Mouse (Mus musculus) MEL (cell line): ENCODE results near the gene Ccdc34. TPM values are rescaled to one million over a fixed set of nuclear protein-coding genes. Genes with fewer than 3 reads are reported as not detected.

Experiments
- DNase-seq: peaks from one replicate; pipeline ENCODE4 v3.0.0; 2011; ENCODE audit warnings: low read depth, low spot score
- H3K27ac ChIP-seq: 2 replicates; pipeline ENCODE4 v1.5.1; 2012; ENCODE audit warnings: low read depth, mild to moderate bottlenecking, control low read depth, low read length, moderate library complexity; ENCODE audit not compliant: control insufficient read depth
- H3K27me3 ChIP-seq, 2 experiments: fragments of 150-350 bp in 1 of 2; sonication (generic) in 1 of 2; 2 replicates each; pipeline ENCODE4 v1.6.1; 2012; ENCODE audit warnings: low read length in 2 of 2, mild to moderate bottlenecking in 2 of 2, improper control_type of control experiment in 1 of 2, moderate library complexity in 1 of 2; ENCODE audit not compliant: insufficient read depth in 2 of 2, control insufficient read depth in 1 of 2
- H3K36me3 ChIP-seq, 2 experiments: 2 replicates each; pipeline ENCODE4 v1.6.1; 2012 to 2014; ENCODE audit warnings: low read length in 2 of 2, improper control_type of control experiment in 1 of 2, inconsistent platforms in 1 of 2, mild to moderate bottlenecking in 1 of 2; ENCODE audit not compliant: insufficient read depth in 2 of 2, control insufficient read depth in 1 of 2
- H3K4me1 ChIP-seq, 2 experiments: fragments of 150-350 bp in 1 of 2; sonication (generic) in 1 of 2; 2 replicates each; pipeline ENCODE4 v1.6.1; 2012; ENCODE audit warnings: low read length in 2 of 2, improper control_type of control experiment in 1 of 2, mild to moderate bottlenecking in 1 of 2; ENCODE audit not compliant: insufficient read depth in 2 of 2, control insufficient read depth in 1 of 2
- H3K4me3 ChIP-seq, 2 experiments: fragments of 150-350 bp in 1 of 2; sonication (generic) in 1 of 2; 2 replicates each; pipeline ENCODE4 v1.5.1; 2012; ENCODE audit warnings: low read depth in 2 of 2, low read length in 2 of 2, mild to moderate bottlenecking in 2 of 2, moderate library complexity in 2 of 2, control low read depth in 1 of 2, improper control_type of control experiment in 1 of 2; ENCODE audit not compliant: control insufficient read depth in 1 of 2, insufficient read depth in 1 of 2
- H3K79me2 ChIP-seq: 2 replicates; pipeline ENCODE4 v1.6.1; 2012; ENCODE audit warnings: mild to moderate bottlenecking, low read length, moderate library complexity; ENCODE audit not compliant: control insufficient read depth, poor library complexity, insufficient read depth
- H3K9ac ChIP-seq: 2 replicates; pipeline ENCODE4 v1.6.1; 2012; ENCODE audit warnings: low read depth, mild to moderate bottlenecking, control low read depth, low read length, moderate library complexity; ENCODE audit not compliant: control insufficient read depth, poor library complexity, severe bottlenecking
- H3K9me3 ChIP-seq: fragments of 150-350 bp; sonication (generic); replicated peaks from 2 replicates; pipeline ENCODE4 v1.6.1; 2012; ENCODE audit warnings: mild to moderate bottlenecking, low read length, improper control_type of control experiment, moderate library complexity; ENCODE audit not compliant: insufficient read depth
- BHLHE40 ChIP-seq: IDR thresholded peaks from 2 replicates; pipeline ENCODE4 v1.6.1; 2012; ENCODE audit warnings: low read depth, mild to moderate bottlenecking, inconsistent platforms, low read length, improper control_type of control experiment, borderline replicate concordance
- CHD1 ChIP-seq: IDR thresholded peaks from 2 replicates; pipeline ENCODE4 v1.6.1; 2012; ENCODE audit warnings: low read depth, mild to moderate bottlenecking, inconsistent platforms, low read length, improper control_type of control experiment
- CHD2 ChIP-seq: IDR thresholded peaks from 2 replicates; pipeline ENCODE4 v1.6.1; 2011; ENCODE audit warnings: low read length, improper control_type of control experiment
- E2F4 ChIP-seq: IDR thresholded peaks from 2 replicates; pipeline ENCODE4 v1.6.1; 2011; ENCODE audit warnings: low read depth, low read length, improper control_type of control experiment, borderline replicate concordance
- ELF1 ChIP-seq: IDR thresholded peaks from 2 replicates; pipeline ENCODE4 v1.6.1; 2014; ENCODE audit warnings: low read depth, mild to moderate bottlenecking, inconsistent platforms, low read length, improper control_type of control experiment, moderate library complexity
- EP300 ChIP-seq, 2 experiments: IDR thresholded peaks; 2 replicates each; pipeline ENCODE4 v1.6.1; 2011; ENCODE audit warnings: improper control_type of control experiment in 2 of 2, low read length in 2 of 2, low read depth in 1 of 2, mild to moderate bottlenecking in 1 of 2
- GABPA ChIP-seq: IDR thresholded peaks from 2 replicates; pipeline ENCODE4 v1.6.1; 2012; ENCODE audit warnings: low read depth, mild to moderate bottlenecking, inconsistent platforms, low read length, improper control_type of control experiment, moderate library complexity
- GATA1 ChIP-seq: IDR thresholded peaks from 2 replicates; pipeline ENCODE4 v1.6.1; 2011; ENCODE audit warnings: low read depth, low read length, improper control_type of control experiment
- JUND ChIP-seq: IDR thresholded peaks from 2 replicates; pipeline ENCODE4 v1.6.1; 2011; ENCODE audit warnings: low read depth, mild to moderate bottlenecking, improper control_type of control experiment, low read length
- MAFK ChIP-seq: IDR thresholded peaks from 2 replicates; pipeline ENCODE4 v1.6.1; 2011; ENCODE audit warnings: low read depth, mild to moderate bottlenecking, low read length, improper control_type of control experiment, borderline replicate concordance
- MAX ChIP-seq: IDR thresholded peaks from 2 replicates; pipeline ENCODE4 v1.6.1; 2011; ENCODE audit warnings: low read length, improper control_type of control experiment
- MXI1 ChIP-seq: IDR thresholded peaks from 2 replicates; pipeline ENCODE4 v1.6.1; 2011; ENCODE audit warnings: mild to moderate bottlenecking, low read depth, low read length, improper control_type of control experiment
- MYB ChIP-seq: IDR thresholded peaks from 2 replicates; pipeline ENCODE4 v1.6.1; 2011; ENCODE audit warnings: mild to moderate bottlenecking, low read depth, low read length, improper control_type of control experiment
- MYC ChIP-seq: IDR thresholded peaks from 2 replicates; pipeline ENCODE4 v1.6.1; 2011; ENCODE audit warnings: low read depth, mild to moderate bottlenecking, low read length, improper control_type of control experiment, moderate library complexity
- NELFE ChIP-seq: IDR thresholded peaks from 2 replicates; pipeline ENCODE4 v1.6.1; 2011; ENCODE audit warnings: low read depth, low read length, improper control_type of control experiment
- NRF1 ChIP-seq: IDR thresholded peaks from 2 replicates; pipeline ENCODE4 v1.6.1; 2014; ENCODE audit warnings: low read depth, mild to moderate bottlenecking, inconsistent platforms, low read length, improper control_type of control experiment, moderate library complexity; ENCODE audit not compliant: poor library complexity, insufficient read depth, severe bottlenecking
- POLR2A ChIP-seq, 2 experiments: IDR thresholded peaks; 2 replicates each; pipeline ENCODE4 v1.6.1; 2011 to 2012; ENCODE audit warnings: low read length in 2 of 2, mild to moderate bottlenecking in 2 of 2, control low read depth in 1 of 2, improper control_type of control experiment in 1 of 2, low read depth in 1 of 2, moderate library complexity in 1 of 2; ENCODE audit not compliant: control insufficient read depth in 1 of 2, insufficient read depth in 1 of 2, poor library complexity in 1 of 2
- POLR2AphosphoS2 ChIP-seq: IDR thresholded peaks from 2 replicates; pipeline ENCODE4 v1.6.1; 2011; ENCODE audit warnings: low read length, improper control_type of control experiment
- TBP ChIP-seq: IDR thresholded peaks from 2 replicates; pipeline ENCODE4 v1.8.0; 2011; ENCODE audit warnings: low read depth, low read length, improper control_type of control experiment
- USF1 ChIP-seq: IDR thresholded peaks from 2 replicates; pipeline ENCODE4 v1.6.1; 2014; ENCODE audit warnings: low read depth, mild to moderate bottlenecking, inconsistent platforms, low read length, improper control_type of control experiment, moderate library complexity
- ZKSCAN1 ChIP-seq: IDR thresholded peaks from 2 replicates; pipeline ENCODE4 v1.6.1; 2012; ENCODE audit warnings: low read depth, mild to moderate bottlenecking, inconsistent platforms, low read length, improper control_type of control experiment, moderate library complexity
- ZMIZ1 ChIP-seq: IDR thresholded peaks from 2 replicates; pipeline ENCODE4 v1.6.1; 2012; ENCODE audit warnings: low read depth, mild to moderate bottlenecking, inconsistent platforms, low read length, improper control_type of control experiment, moderate library complexity
- ZNF384 ChIP-seq: IDR thresholded peaks from 2 replicates; pipeline ENCODE4 v1.6.1; 2012; ENCODE audit warnings: low read depth, mild to moderate bottlenecking, inconsistent platforms, low read length, improper control_type of control experiment
- polyA plus RNA-seq, 2 experiments: library from polyadenylated mRNA; stranded (reverse) in 1 of 2; unstranded in 1 of 2; fragments of >175 nt in 1 of 2; fragments of >200 nt in 1 of 2; gene quantifications; 2 replicates each; pipeline versions ENCODE4 v1.2.1 to v1.2.4; 2012; ENCODE audit warnings: low replicate concordance in 2 of 2, low read depth in 1 of 2; ENCODE audit not compliant: insufficient read length in 2 of 2, insufficient read depth in 1 of 2, missing spikeins in 1 of 2
- total RNA-seq: library from RNA; depleted of rRNA; stranded (reverse); fragments of 300-350 nt; gene quantifications from 2 replicates; pipeline ENCODE4 v1.2.3, GENCODE M21; 2012

Gene Ccdc34
- total and polyA plus RNA-seq, 3 experiments: 14.1 to 39.0 TPM; not detected in 1

- TF ChIP-seq GABPA (no peak), USF1 (no peak), NRF1 (no peak)
- Histone ChIP-seq H3K79me2 (no peaks in the 10 kb centered on the region), H3K4me1 (peaks cover 12 to 16% of the 10 kb centered on the region in 2 experiments), H3K9ac (no peak overlapping the region), H3K36me3 (peaks cover 0 to 31% of the 10 kb centered on the region in 2 experiments; a peak in 2 of 4 replicates), H3K27me3 (no peaks in the 10 kb centered on the region), H3K27ac (no peak overlapping the region), H3K4me3 (no peak overlapping the region), H3K9me3 (no peaks in the 10 kb centered on the region)
- DNase-seq: no peak
These were observed 12.9 kb upstream of the Ccdc34 start for GRCm38 (mm10) chr2:110004668-110005067.

- no peak overlapping the region for H3K9ac ChIP-seq
- H3K27me3 ChIP-seq: no peaks in the 10 kb centered on the region
- H3K4me1 ChIP-seq: peaks cover 12 to 18% of the 10 kb centered on the region in 2 experiments
- H3K79me2 ChIP-seq: no peaks in the 10 kb centered on the region
- no peak for TF ChIP-seq ZNF384
- no peak for TF ChIP-seq GABPA
- TF ChIP-seq GATA1: no peak
- TF ChIP-seq E2F4: no peak
- TF ChIP-seq MAFK: no peak
- TF ChIP-seq TBP: no peak
- TF ChIP-seq MXI1: no peak
- TF ChIP-seq MYC: no peak
- no peak for TF ChIP-seq MYB
- no peak for TF ChIP-seq ZMIZ1
- no peak overlapping the region for H3K4me3 ChIP-seq
- peaks cover 0 to 33% of the 10 kb centered on the region in 2 experiments; a peak in 2 of 4 replicates for H3K36me3 ChIP-seq
- no peak overlapping the region for H3K27ac ChIP-seq
- no peak for DNase-seq
- H3K9me3 ChIP-seq: no peaks in the 10 kb centered on the region
These were observed 12.5 kb upstream of the Ccdc34 start for GRCm38 (mm10) chr2:110005164-110005563.

- Histone ChIP-seq H3K4me3 (no peak overlapping the region), H3K79me2 (no peaks in the 10 kb centered on the region), H3K4me1 (peaks cover 12 to 18% of the 10 kb centered on the region in 2 experiments), H3K9ac (no peak overlapping the region), H3K36me3 (peaks cover 0 to 33% of the 10 kb centered on the region in 2 experiments; a peak in 2 of 4 replicates), H3K27me3 (no peaks in the 10 kb centered on the region), H3K9me3 (no peaks in the 10 kb centered on the region), H3K27ac (no peak overlapping the region)
- DNase-seq: no peak
- TF ChIP-seq POLR2A (IDR thresholded peaks at IDR 0.05; ENCODE audit: control insufficient read depth in 1 of 2, insufficient read depth in 1 of 2, low read depth in 1 of 2, low read length in 2 of 2, poor library complexity in 1 of 2) (no peak), CHD1 (no peak), MAX (no peak), MYC (no peak), JUND (no peak), BHLHE40 (no peak), ZKSCAN1 (no peak), POLR2AphosphoS2 (no peak), CHD2 (no peak), TBP (no peak), MAFK (no peak), MXI1 (no peak), ZMIZ1 (no peak), GABPA (no peak), ELF1 (no peak), USF1 (no peak), NELFE (no peak), EP300 (IDR thresholded peaks at IDR 0.05; ENCODE audit: low read depth in 1 of 2, low read length in 2 of 2) (no peak), E2F4 (no peak)
These were observed 11.9 kb upstream of the Ccdc34 start for GRCm38 (mm10) chr2:110005596-110006239.
